Mouse (Mus musculus) olfactory bulb, adult 2 months (tissue): ENCODE data around the gene Zfp385b.

Source experiments
- CTCF ChIP-seq: fragments of 200-500 bp; IDR thresholded peaks from 2 replicates; pipeline ENCODE4 v1.5.1; 2012; ENCODE audit warnings: low read depth, mild to moderate bottlenecking, low read length, moderate library complexity; ENCODE audit not compliant: insufficient read depth
- POLR2A ChIP-seq: fragments of 200-500 bp; IDR thresholded peaks from 2 replicates; pipeline ENCODE4 v1.6.1; 2012; ENCODE audit warnings: mild to moderate bottlenecking, low read depth, low read length, moderate library complexity; ENCODE audit not compliant: insufficient read depth

DNA sequence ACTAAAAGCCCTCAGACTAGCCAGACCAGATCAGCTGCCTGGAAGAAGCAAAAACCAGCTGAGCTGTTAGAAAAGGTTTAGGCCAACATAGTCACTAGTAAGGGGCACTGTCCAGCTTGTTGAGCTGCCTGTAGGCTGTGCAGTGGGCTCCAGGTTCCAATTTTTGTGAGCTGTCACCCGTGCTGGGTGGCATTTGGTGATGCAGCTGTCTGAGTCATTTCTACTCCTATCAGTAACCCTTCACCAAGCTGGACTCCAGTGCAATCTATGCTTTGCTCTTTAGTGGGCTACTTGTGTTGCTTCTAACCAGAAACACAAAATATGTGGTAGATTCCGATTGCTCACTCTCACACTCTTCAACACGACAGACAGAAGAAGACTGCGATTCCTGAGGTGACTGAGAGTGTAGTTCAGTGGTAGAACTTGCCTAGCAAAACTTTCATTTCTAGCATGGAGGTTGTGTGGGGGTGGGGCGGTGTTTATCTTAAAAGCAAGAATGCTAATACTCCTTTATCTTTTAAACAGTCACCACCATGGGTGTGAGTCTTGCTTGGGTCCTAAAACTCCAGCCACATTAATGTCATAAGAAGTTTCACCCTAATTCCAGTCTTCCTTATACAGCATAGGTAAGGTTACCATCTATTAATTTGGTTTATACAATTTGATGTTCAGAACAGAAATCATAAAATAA, 147.1 kb downstream of the Zfp385b start:
- no peak for TF ChIP-seq CTCF
- no peak for TF ChIP-seq POLR2A
